Mouse (Mus musculus) frontal cortex, adult 2 months (tissue): ENCODE measurements at regions not wholly inside any gene's neighbourhood (a gene's known extent, or its start where the extent isn't known, plus 50 kb on each side); places are given as distances from the start of the nearest gene placed in this dataset.
A peak's percentile ranks its signal among the peaks of the same experiment; 100 is the strongest.

Experiments
- DNase-seq, 2 experiments: peaks; one replicate each; pipeline ENCODE4 v3.0.0; 2022; ENCODE audit warnings: low spot score in 1 of 2; ENCODE audit errors: extremely low spot score in 1 of 2

DNA sequence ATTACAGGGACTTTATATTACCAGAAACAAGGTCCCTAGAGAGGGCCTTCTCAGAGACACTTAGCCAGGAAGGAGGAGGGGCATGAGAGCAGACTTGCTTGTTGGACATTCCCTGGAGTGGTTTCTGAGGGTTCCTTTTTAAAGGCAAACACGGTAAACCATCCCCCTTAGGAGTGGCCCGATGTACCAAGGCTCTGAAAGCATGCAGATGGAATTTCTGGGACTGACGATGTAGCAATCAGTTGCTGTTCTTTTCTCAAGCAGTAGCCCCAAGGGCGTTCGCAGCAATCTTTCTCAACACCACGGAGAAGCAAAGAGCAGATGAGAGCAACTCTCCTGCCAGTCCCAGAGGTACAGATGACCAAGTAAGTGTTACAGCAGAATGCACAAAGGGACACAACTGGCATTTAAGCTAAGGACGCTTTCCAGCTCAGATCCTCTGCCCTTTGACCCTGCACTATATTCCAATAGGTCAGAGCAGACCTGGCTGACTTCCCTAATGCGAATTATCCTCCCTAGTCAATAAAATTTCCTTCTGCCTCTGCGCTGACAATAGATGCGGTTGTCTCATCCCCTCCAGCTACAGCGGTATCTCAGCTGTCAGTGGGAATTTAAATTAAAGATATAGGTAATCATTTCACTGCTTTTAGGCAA lies 295.7 kb upstream of the Slc24a5 start:
- DNase-seq, result no peak

- no peak for DNase-seq
Observed at GRCm38 (mm10) chr2:124775737-124776136, 292.2 kb upstream of the Slc24a5 start.

GRCm38 (mm10) chr2:124792633-124793036 lies 275.3 kb upstream of the Slc24a5 start:
- no peak for DNase-seq

DNA sequence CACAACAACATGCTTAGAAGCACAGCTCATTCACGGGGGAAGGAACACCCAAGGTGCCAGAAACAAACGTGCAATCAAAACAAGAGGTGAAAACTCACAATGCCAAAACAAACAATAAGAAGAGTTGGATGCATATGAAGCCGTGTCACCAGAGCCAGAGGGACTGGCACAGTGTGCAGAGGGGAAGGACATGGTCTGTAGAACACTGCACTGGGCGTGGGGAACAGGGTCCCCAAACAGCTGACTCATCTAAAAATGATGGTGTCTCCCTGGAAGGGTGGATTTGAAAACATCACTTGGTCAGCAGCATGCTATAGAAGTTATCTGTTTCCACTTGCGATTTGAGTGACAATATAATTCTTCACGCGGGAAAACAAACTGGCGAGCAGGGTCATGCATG lies 256.2 kb upstream of the Slc24a5 start:
- DNase-seq, result no peak

DNA sequence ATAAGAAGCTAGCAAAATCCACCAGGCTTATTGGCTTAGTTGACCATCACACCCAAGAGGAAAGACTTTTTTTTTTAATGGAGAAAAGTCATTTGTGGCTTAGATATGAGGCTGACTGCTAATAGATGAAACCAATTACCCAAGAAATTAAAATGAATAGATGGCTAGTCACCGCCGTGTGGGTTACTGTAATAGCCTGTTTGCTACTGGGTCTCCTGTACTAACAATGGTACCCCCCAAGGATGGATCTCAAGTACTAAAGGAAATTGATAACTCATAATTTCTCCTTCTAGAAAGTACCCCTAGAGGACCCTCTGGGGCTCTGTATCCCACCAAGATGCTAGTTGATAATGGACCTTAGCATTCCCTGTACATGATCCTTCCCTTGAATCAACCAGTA lies 251.1 kb upstream of the Slc24a5 start:
- no peak for DNase-seq

DNA sequence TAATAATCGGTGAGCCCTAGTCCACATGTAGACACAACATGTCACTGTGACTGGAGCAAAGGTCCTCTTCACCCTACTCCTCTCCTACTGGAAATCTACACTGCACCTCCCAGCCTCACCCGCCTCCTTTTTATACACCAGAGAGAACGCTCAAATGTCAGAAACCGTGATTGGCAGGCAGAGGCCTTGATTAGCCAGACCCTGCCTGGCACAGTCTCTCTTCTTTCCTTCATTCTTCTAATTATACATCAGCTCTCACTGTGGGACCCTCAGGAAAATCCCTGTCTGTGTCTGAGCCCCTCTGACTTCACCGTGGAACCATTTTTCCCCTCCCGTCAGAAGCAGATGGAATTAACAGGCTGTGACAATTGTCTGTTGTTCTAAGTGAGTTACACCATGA lies 248.1 kb upstream of the Slc24a5 start:
- DNase-seq, result no peak

DNA sequence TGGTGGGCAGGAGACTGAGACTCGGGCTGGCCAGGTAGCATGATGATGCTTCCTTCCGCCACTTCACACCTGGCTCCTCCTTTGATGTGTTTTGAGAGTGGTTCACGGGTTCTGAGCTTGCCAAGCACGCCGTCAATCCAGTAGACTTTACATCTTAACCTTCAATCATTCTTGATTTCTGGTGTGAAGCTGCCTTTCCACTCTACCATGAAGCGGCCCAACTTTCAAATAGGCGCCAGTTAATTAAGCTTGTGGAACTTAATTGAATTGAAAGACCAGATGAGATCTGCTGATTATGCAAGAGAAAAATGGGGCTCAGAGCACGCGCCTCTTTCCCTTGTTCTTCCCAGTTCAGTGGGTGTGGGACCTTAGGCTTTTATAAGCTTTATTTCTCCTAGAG lies 247.1 kb upstream of the Slc24a5 start:
- DNase-seq, result no peak

- no peak for DNase-seq
Observed at GRCm38 (mm10) chr2:124821366-124821765, 246.6 kb upstream of the Slc24a5 start.

DNA sequence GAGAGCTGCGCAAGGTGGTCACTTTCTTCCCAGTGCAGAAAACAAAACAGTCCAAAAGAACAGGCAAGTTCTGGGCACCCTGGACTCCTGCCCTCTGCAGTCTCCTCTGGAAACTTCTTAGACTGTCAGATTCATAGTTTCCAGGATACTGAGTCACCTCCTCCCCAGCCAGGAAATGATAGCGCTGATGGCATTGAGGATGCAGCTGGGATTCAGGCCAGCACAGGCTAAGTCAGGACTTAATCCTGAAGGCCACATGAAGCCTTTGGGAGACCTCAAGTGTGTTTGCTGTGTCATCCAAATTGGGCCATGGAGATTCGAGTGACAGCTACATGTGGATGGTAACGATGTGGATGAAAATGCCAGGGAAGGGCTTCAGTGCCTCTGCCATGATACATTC lies 219.1 kb upstream of the Slc24a5 start:
- no peak for DNase-seq

DNA sequence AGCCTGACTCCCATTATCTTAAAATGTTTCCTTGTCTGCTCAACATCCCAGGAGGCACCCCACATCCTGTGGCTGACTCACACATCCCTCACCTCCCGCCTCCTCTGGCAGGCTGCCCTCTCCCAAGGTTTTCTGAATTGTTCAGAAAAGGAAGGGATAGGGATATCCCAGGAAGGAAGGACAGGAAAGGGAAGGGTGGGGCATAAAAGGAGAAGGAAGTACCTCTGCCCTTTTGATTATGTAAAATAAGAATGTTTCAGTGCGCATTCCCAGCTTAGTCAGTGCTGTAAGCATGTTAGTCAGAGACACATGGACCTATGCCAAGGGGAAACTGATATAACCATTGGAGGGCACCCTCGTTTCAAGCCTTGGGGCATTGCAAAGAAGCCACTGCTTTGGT lies 209.4 kb upstream of the Slc24a5 start:
- DNase-seq, result peak in 1 of 2 experiments; percentile 40

- DNase-seq, result no peak
Observed at GRCm38 (mm10) chr2:124888209-124888608, 179.7 kb upstream of the Slc24a5 start.

DNA sequence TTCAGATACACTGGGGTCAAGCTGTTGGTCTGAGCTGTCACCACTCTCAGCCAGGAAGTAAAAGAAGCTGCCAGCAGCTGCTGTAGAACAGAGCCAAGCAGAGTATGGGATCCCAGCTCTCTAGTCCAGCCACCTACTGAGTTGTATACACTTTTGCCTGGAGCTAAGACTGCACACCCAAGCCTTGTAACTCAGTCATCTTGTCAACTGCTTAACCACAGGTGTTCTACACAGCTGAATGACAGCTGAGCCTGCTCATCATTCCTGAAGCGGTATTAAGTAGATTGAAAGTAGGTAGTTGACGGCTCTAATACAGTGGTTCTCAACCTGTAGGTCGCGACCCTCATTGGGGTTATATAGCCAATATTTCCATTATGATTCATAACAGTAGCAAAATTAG lies 172.9 kb upstream of the Slc24a5 start:
- no peak for DNase-seq

GRCm38 (mm10) chr2:124903556-124903955 lies 164.4 kb upstream of the Slc24a5 start:
- no peak for DNase-seq

DNA sequence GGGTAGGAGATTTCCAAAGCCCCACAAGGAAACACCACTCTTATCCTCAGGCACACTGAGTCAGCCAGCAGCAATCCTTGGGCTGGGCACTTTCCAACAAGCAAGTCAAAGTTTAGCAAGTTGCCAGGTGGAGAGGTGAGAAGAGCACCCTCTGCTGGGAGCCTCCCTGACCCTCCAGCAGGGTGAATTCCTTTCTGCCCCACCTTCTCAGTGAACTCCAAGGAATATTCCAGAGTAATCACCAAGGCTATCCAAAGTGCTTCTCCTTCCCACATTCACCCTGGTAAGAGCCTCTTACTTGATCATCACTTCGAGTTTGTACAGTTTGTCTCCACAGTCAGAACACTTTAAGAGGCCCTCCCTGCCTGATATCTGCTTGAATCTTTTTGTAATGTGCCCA lies 162.8 kb upstream of the Slc24a5 start:
- DNase-seq, result no peak

- no peak for DNase-seq
Observed at GRCm38 (mm10) chr2:124918986-124919761, 148.8 kb upstream of the Slc24a5 start.

DNA sequence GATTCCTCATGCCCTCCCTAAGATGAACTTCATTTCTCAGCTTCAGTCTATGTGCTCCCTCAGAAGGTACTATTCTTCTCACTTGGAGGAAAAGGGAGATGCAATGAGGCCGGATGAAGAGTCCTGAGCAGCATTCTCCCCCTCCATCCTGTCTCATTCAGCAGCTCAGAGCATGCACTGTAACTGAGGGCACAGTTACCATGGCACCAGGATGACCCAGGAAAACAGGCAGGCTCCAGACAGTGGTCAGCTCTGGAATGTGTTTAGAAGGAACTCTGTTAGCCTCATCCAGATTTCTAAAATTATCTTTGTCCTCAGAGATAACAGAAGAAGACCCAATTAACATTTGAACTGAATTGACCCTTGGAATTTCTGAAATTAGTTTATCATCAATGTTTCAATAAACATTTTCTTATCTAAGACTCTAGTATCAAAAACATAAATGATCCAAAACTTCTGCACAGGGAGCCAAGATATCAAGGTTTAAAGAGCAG lies 148.1 kb upstream of the Slc24a5 start:
- no peak for DNase-seq

GRCm38 (mm10) chr2:124920265-124920664 lies 147.7 kb upstream of the Slc24a5 start:
- no peak for DNase-seq

GRCm38 (mm10) chr2:124927882-124928758 lies 139.8 kb upstream of the Slc24a5 start:
- DNase-seq, result peak; percentile 50 to 87

- DNase-seq, result no peak
Observed at GRCm38 (mm10) chr2:124928759-124929113, 139.2 kb upstream of the Slc24a5 start.

DNA sequence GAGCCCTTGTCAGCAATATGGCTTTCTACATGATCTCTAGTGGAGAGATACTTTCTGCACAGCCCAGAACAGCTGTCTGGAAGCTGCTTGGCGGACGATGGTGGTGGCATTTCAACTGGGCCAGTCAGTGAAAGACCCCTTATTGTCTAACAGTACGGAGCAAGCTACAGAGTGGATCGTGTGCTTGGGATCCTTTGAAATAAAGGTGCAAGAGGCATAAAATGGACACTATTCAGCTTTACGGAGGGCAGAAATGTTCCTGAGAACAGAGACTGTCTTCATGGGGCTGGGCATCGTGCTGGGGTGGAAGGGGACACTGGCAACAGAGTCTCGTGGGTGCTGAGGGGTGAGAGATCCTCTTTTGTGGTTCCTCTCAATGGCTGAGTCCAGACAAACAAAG lies 137.2 kb upstream of the Slc24a5 start:
- DNase-seq, result no peak

DNA sequence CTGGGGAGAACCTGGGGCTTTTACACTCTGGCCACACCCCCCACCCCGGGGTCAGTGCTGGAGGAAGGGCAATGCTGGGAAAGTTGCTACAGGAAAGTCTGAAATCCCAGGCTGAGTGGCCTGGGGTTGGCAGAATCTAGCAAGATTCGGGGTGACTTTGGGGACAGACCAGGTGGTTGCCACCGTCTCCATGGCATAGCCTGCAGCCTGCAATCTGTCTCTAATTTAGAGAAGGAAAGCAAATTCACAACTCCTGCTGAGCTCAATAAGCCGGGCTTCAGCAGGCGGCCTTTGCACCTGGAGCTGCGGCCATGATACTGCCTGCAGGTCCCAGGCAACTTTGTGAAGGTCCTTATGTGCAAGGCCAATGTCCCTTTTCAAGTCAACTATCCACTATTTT lies 135.4 kb upstream of the Slc24a5 start:
- DNase-seq, result no peak
